Mouse (Mus musculus) adrenal gland, postnatal 4 days (tissue): ENCODE measurements at regions not wholly inside any gene's neighbourhood (a gene's known extent, or its start where the extent isn't known, plus 50 kb on each side); places are given as distances from the start of the nearest gene placed in this dataset.

Experiments used
- DNase-seq, 2 experiments: peaks; one replicate each; pipeline ENCODE4 v3.0.0; 2021 to 2022; ENCODE audit warnings: low spot score in 2 of 2, mixed read lengths in 2 of 2

DNA sequence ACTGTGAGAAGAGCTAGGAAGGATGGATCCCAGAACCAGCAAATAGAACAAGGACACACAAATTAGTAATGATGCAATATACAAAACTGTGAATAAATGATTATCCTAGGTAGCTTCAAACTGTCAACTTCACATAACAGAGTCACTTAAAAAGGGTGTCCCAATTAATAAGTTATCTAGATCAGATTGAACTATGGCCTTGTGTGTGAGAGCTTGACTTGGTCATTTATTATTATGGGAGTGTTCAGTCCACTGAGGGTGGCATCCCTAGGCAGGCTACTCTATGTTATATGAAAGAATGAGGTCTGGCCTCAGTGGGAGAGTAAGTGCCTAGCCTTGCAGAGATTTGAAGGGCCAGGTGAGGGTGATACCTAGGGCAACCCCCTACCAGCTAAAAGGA is 104.4 kb upstream of the Chl1 start:
- no peak for DNase-seq

DNA sequence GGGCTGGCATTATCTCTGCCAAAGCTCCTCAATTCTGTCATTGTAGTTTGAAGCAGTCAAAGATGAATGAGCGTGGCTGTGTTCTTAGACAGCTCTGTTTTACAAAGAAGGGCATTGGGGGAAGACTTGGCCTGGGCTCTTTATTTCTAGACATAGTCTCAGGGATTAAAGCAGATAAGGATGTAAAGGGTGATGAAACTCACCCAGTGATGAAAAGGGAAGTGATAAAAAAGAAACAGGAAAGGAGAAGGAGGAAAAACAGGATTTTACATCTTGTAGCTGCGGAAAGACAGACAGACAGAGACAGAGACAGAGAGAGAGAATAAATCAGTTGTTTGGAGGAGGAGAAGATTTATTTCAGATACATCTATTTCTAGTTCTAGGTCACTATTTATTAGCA is 95.5 kb upstream of the Chl1 start:
- DNase-seq = no peak

DNA sequence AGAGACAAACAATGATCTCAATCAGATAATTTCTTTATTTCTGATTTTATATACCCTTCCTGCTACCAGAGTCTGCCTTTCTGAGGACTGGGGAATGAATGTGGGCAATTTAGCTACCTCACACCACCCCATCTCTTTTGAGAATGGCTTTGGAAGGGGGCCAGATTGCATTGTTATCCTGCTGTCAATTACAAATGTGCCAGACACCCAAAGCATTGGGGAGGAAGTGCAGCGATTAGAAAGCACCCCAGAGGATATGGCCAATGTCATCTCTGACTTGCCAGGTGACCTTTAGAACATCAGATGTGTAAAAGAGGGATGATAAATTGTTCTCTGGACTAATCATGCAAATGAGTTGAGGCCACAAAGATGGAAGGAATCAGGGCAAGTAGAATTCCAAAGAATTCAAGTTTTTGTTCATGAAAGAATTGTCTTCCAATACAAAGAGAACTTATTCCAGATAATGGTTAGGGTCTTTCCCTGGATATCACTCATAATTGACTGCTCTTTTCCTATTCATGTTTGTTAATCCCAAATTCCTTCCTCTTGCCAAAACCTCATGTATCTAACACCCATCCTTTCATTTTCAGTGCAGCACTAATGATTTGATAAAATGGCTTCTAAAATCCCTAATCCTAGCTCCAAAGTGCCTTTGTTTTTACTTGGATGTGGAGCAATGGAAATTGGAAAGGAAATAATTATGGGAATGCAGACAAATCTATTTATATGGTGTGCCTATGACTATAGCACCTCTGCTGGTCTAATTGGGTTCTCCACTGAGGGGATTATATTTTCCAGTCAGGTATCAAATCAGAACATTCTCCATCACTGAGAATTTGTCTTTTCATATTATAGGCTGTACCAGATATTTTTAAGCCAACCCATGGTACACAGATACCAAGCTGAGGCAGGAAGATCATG is 89.1 kb upstream of the Chl1 start:
- DNase-seq = no peak

DNA sequence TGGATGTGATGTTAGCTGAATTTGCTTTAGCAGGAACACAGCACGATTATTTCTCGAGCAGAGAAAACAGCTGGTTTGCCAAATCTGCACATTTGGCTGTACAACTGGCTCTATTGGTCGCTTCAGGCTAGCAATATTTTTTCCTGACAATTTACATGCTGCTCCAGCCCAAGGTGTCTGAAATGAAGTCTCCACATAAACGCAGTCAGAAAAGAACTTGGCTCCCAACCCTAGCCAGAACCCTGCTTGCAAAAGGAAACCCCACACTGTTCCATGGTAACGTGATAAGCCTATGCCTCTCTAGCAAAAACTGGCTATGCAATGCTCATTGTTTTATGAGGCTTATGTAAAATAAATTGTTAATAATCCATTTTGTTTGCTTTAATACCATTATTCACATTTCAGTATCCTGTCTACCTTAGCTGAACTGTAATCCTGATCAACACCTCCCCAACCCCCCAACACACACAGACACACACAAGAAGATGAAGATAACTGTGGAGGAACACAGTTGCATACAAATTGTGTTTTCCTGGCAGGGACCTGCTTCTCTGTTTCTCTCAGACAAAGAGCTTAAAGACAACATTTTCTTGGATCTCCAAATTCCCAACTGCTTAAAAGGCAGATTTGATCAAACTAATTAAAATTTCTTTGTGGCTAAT is 79.3 kb upstream of the Chl1 start:
- no peak for DNase-seq

DNA sequence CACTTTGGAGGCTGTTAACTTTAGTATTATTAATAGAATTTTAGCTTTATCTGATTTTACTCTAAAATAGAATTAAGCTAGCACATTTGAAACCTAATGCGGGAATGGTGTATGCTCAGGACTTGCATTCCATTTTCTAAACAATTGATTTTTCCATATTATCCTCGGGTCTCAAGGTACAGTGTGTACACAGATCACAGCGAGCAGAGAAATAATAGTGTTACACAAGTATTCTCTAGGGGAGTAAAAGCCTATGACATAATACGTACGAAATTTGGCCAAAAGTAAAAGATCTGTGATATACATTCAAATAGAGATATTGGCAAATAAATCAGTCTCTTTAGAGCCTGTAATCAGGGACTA is 78.8 kb upstream of the Chl1 start:
- no peak for DNase-seq
